Mouse (Mus musculus): ENCODE results near the gene Sec24a. TPM values are rescaled to one million over a fixed set of nuclear protein-coding genes. Genes with fewer than 3 reads are reported as not detected.

Gene Sec24a
- total RNA-seq, 2 experiments from 2014 or later: 31.8 to 33.1 TPM

GRCm38 (mm10) chr11:51650261-51650660 lies 113.2 kb downstream of the Sec24a start:
- DNase-seq (ENCODE audit: low spot score in 2 of 2): no peak

- no peak for DNase-seq (ENCODE audit: low spot score in 2 of 2)
These were observed 113.6 kb downstream of the Sec24a start for GRCm38 (mm10) chr11:51649889-51650199.

- no peak for DNase-seq (ENCODE audit: low spot score in 2 of 2)
These were observed 114.1 kb downstream of the Sec24a start for GRCm38 (mm10) chr11:51649111-51649888.

- no peak for DNase-seq (ENCODE audit: low spot score in 2 of 2)
These were observed 114.9 kb downstream of the Sec24a start for GRCm38 (mm10) chr11:51648566-51648965.

- no peak for DNase-seq (ENCODE audit: low spot score in 2 of 2)
These were observed 116.4 kb downstream of the Sec24a start for GRCm38 (mm10) chr11:51646751-51647667.

- no peak for DNase-seq (ENCODE audit: low spot score in 2 of 2)
These were observed 117.2 kb downstream of the Sec24a start for GRCm38 (mm10) chr11:51646245-51646644.

- DNase-seq (ENCODE audit: low spot score in 2 of 2): no peak
These were observed 118.1 kb downstream of the Sec24a start for GRCm38 (mm10) chr11:51645293-51645692.

- no peak for DNase-seq (ENCODE audit: low spot score in 2 of 2)
These were observed 119.2 kb downstream of the Sec24a start for GRCm38 (mm10) chr11:51644217-51644616.

GRCm38 (mm10) chr11:51643761-51644160 lies 119.7 kb downstream of the Sec24a start:
- DNase-seq (ENCODE audit: low spot score in 2 of 2): no peak

GRCm38 (mm10) chr11:51643202-51643601 lies 120.2 kb downstream of the Sec24a start:
- DNase-seq (ENCODE audit: low spot score in 2 of 2): no peak

Other genes with a start within 250 kb of the Sec24a start
- gene Phykpl, start 178.9 kb downstream of the Sec24a start, total RNA-seq (2021): 10 to 100 TPM; 39.2 to 42.2 TPM
- 100 to 1,000 TPM; 350 to 387 TPM for gene Hnrnpab, start 156.8 kb downstream of the Sec24a start, total RNA-seq (2021)
- gene Nhp2, start 143.9 kb downstream of the Sec24a start, total RNA-seq (2021): 10 to 100 TPM; 73.2 to 74.9 TPM
- 10 to 100 TPM; 41.5 to 50.0 TPM for gene Rmnd5b, start 127.7 kb downstream of the Sec24a start, total RNA-seq (2021)
- 10 to 100 TPM; 19.8 to 26.5 TPM for gene N4bp3, start 112.8 kb downstream of the Sec24a start, total RNA-seq (2021)
- 1 to 10 TPM; 3.5 to 4.1 TPM for gene D930048N14Rik, start 112.7 kb downstream of the Sec24a start, total RNA-seq (2021)
- gene 0610009B22Rik, start 74.8 kb downstream of the Sec24a start, total RNA-seq (2021): 10 to 100 TPM; 44.8 to 45.4 TPM
- 10 to 100 TPM; 68.7 to 79.2 TPM for gene Sar1b, start 53 bp upstream of the Sec24a start, total RNA-seq (2021)
- gene Jade2, start 94.0 kb upstream of the Sec24a start, total RNA-seq (2021): 10 to 100 TPM; 16.0 to 16.2 TPM
- 10 to 100 TPM; 33.1 to 34.3 TPM for gene Cdkn2aipnl, start 204.0 kb upstream of the Sec24a start, total RNA-seq (2021)
- 100 to 1,000 TPM; 131 to 142 TPM for gene Ube2b, start 237.1 kb upstream of the Sec24a start, total RNA-seq (2021)
- 1 to 10 TPM; 7.9 to 8.0 TPM for gene Cdkl3, start 240.6 kb upstream of the Sec24a start, total RNA-seq (2021)